Mouse (Mus musculus) liver, postnatal 0 days (tissue): Measurements from ENCODE around the gene Kcnn1.

Experiments
- CTCF ChIP-seq: sonication (generic); IDR thresholded peaks from 2 replicates; pipeline ENCODE4 v1.5.1; 2016; ENCODE audit warnings: antibody characterized with exemption, low read depth
- EP300 ChIP-seq: IDR thresholded peaks from 2 replicates; pipeline ENCODE4 v1.6.1; 2016; ENCODE audit warnings: antibody characterized with exemption, low read depth, mild to moderate bottlenecking

DNA sequence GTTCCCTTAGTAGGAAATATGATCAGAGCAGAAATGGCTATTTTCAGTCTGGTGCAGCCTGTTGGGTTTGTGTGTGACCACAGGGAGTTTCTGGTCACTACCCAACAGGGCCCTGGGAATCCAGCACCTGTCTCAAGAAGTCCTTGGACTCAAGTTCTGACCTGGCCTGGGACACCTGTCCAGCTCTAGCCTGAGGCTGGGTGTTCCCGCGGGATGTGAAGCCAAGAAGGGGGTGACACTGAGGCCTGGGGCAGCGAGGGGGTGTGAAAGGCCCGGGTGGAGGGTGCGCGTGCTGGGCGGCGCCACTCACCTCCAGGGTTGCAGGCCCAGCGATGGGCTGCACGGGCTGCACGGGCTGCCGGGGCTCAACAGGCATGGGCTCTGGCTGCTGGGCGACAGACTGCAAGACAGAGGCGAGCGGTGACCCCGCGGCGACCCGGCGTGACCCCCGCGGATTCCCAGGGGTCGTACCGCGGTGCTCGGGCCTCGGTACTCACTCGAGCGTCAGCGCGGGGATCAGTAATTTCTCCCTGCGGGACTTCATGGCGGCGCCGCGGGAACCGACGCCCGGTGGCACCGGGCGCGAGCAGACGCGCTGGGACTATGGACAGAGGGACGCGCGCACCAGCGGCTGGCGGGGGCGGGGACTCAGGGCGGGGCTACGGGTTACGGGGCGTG lies 66.5 kb downstream of the Kcnn1 start:
- no peak for TF ChIP-seq EP300
- TF ChIP-seq CTCF, result no peak
